Mouse (Mus musculus) ES-E14 (cell line): ENCODE measurements around the gene Mybph.

Experiments
- CHD2 ChIP-seq: IDR thresholded peaks from 2 replicates; pipeline ENCODE4 v1.6.1; 2014; ENCODE audit warnings: mild to moderate bottlenecking, low read depth, low read length, inconsistent platforms
- MAFK ChIP-seq: IDR thresholded peaks from 2 replicates; pipeline ENCODE4 v1.6.1; 2014; ENCODE audit warnings: mild to moderate bottlenecking, low read depth, low read length, inconsistent platforms; ENCODE audit not compliant: insufficient read depth
- ZC3H11A ChIP-seq: IDR thresholded peaks from 2 replicates; pipeline ENCODE4 v1.6.1; 2012; ENCODE audit warnings: low read depth, mild to moderate bottlenecking, inconsistent platforms, low read length, borderline replicate concordance

- TF ChIP-seq ZC3H11A = no peak
- TF ChIP-seq MAFK = no peak
- TF ChIP-seq CHD2 = no peak
These were observed 41.5 kb downstream of the Mybph start for GRCm38 (mm10) chr1:134234455-134235390.
